Mouse (Mus musculus): Measurements from ENCODE around the gene H1foo.

H1foo gene

DNA sequence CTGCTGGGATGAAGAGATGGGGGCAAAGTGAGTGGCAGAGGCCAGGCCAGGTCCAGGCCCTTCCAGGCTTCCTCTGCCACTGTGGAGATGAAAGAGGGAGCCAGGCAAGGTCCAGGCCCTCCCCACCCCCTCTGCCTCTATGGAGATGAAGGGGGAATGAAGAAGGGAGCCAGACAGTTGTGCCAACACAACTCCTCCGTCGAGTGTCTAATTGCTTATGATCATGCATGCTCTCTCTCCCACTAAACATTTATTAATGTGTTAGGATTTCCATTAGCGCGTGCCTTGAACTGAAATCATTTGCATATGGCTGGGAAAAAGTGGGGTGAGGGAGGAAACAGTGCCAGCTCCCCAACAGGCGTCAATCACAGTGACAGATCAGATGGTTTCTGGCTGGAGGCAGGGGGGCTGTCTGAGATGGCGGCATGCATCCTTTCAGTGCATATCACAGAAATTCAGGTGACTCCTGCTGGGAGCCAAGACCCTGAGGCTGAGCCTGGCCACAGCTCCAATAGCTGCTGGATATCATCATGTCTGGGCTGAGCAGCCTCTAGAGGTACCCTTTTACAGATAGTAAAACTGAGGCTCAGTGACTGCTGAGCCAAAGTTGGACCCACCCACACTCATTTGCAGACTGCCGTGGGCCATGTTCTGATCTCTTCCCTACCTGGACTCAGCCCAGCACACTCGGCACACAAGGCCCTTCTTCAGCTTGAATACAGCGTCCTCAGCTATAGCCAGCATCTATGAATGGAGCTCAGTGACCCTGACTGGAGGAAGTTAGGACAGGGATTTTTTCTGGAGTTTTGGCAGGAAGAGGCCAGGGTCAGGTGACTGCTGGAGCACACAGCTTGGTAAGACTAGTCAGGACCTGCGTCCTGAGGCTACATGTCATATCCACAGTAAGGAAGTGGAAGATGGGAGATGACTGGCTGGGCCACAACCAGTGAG lies 17.2 kb upstream of the H1foo start:
- no peak for DNase-seq (ENCODE audit: extremely low spot score, low read depth, low spot score)

DNA sequence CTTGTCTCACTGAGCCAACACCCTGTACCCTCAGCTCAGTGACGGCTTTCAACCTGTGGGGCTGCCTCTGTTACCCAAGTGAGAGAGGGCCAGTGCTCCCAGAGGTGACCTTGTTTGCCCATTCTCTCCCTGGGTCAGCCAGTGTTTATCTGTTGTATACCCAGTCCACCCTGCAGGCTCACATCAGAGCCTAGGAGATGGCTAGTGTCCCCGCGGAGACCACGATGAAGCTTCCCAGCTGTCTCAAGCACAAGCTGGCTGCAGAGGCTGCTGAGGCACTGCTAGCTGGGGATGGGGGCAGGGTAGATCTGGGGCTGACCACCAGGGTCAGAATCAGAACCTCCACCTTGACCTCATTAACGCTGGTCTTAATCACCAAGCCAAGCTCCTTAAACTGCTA lies 14.7 kb upstream of the H1foo start:
- no peak for DNase-seq (ENCODE audit: extremely low spot score, low read depth, low spot score)

DNA sequence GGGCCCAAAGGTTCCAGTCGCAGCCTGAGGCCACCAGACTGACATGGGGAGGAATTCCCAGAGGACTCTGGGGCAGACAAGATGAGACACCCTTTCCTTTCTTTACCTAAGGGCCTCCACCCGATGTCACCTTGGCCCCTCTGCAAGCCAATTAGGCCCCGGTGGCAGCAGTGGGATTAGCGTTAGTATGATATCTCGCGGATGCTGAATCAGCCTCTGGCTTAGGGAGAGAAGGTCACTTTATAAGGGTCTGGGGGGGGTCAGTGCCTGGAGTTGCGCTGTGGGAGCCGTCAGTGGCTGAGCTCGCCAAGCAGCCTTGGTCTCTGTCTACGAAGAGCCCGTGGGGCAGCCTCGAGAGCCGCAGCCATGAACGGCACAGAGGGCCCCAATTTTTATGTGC lies 13.1 kb upstream of the H1foo start, which contains the start of gene Rho:
Rho (plus strand) TSS at position 110 of the 400 bp plus-strand sequence.
- no peak for DNase-seq (ENCODE audit: extremely low spot score, low read depth, low spot score)

DNA sequence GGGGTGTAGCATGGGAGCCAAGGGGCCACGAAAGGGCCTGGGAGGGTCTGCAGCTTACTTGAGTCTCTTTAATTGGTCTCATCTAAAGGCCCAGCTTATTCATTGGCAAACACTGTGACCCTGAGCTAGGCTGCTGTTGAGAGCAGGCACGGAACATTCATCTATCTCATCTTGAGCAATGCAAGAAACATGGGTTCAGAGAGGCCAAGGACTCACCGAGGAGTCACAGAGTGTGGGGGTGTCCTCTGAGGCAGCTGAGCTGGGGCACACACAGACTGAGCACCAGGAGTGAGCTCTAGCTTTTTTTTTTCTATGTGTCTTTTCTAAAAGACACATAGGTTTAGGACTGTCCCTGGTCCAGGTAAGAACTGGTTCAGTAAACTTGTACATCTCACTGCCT lies 12.3 kb upstream of the H1foo start:
- no peak for DNase-seq (ENCODE audit: extremely low spot score, low read depth, low spot score)

DNA sequence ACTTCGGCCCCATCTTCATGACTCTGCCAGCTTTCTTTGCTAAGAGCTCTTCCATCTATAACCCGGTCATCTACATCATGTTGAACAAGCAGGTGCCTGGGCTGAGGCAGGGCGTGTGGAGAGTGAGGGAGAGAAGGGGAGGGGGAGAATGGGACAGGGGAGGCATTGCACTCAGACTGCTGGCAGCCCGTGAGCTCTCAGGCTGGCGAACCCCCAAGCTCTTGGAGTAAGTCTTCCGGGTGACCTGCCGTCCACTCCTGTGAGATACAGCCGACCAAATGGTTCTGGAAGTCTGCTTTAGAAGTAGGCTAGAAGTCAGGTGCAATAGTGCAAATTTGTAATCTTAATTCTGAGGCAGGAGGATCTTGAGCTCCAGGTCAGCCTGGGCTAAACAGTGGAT lies 9.2 kb upstream of the H1foo start:
- DNase-seq (ENCODE audit: extremely low spot score, low read depth, low spot score), result no peak

DNA sequence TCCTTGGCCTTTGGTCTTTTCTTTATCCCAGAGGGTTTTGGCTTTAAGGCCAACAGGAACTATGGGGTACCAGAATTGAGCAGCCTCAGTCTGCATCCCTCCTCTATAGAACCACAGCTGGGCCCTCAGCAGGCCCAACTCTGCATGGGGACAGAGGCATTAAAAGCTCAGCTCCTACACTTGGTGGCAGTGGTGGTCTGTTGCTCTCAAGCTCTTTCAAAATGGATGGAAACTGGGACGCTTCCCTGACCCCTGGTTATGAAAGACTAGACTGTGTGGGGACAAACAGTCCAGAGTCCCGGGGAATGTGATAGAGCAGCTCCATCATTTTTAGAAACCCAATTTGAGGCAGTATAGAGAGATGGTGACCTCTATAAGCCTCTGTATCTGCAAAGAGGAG lies 6.7 kb upstream of the H1foo start:
- no peak for DNase-seq (ENCODE audit: extremely low spot score, low read depth, low spot score)

DNA sequence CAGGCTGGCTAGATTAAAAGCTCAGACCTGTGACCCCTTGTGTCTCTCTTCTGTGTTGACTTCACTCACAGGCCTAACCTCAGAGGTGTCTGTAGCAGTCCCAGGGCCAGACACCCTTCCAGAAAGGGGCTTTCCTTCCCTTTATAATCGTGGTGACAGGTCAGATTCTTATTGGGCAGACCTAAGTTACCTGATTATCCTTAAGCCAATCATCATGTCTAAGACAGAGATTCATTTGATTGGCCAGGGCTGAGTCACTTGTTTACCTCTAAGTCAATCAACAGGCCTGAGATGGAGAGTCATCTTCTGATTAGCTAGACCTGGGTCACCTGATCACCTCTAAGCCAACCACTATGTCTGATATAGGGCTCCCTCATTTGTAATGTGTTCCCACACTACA lies 5.9 kb upstream of the H1foo start:
- no peak for DNase-seq (ENCODE audit: extremely low spot score, low read depth, low spot score)

DNA sequence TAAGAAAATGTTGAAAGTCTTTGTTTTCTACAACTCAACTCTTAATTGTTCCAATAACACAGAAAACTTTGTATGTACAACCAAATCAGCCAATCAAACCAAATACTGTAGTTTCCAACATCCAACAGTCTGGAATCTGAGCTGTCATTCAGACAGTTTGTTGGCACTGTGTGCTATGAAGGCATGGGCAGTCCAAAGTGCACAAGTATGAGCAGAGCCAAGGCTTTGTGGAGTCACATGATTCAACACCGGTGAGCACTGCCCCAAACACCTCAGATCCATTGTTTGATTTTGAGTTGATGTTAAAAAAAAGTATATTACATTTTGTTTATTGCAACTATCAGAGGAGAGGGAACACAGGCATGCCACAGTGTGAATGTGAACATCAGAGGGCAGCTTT lies 4.1 kb upstream of the H1foo start:
- no peak for DNase-seq (ENCODE audit: extremely low spot score, low read depth, low spot score)

DNA sequence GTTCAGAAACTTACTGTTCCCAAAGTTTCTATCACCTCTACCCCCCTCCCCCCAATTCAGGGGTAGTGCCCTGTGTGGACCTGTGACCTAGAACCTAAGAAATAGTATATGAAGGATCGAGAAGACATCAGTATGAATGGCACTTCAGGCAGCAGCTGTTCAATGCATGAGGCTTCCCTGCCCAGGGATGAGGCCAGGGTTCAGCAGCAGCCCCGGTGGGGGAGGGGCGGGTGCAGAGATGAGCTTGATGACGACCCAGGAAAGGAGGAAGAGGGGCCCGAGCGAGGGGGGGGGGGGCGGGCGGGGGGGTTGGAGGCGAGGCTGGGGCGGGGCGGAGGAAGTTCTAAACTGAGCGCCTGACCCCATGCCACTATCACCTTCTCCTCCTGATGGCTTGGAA lies 3.6 kb upstream of the H1foo start:
- DNase-seq (ENCODE audit: extremely low spot score, low read depth, low spot score), result no peak

DNA sequence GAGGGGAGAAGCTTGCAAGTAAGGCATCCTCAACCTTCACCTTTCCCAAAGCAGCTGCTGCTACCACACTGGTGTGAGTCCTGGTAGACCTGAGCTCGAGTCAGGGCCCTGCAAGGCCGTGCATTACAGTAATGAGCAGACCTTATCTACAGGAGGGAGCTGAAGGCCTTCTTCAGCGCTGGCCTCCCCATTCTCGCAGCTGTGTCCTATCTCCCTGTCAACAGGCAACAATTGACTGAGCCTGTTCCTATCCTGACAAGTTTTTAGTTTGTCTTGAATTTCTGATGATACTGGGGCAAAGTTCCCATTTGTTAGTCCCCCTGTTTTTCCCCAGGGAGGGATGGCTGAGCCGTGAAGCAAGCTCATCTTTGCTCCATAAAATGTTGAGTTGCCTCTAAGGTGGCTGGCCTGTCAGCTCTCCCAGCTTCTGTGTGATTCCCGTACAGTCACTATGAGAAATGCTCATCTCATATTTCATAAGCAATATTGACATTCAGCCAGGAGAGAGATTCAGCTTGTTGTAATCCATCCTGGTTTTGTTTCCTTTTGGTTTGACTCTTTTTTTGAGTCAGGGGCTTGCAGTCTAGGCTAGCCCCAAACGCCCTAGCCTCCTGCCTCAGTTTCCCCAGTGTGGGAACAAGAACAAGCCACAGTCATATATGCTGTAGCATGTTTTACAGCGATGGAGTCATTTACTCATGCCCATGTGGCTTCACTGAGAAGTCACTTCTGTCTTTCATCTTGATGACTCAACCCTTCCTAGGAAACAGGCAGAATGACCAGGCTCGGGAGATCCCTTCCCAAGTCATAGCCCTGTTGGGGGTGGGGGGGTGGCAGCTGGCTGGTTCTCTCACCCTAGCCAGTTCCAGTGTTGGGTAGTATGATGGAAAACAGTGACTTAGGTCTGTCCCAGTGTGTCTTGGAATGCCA lies 975 bp upstream of the H1foo start:
- no peak for DNase-seq (ENCODE audit: extremely low spot score, low read depth, low spot score)

DNA sequence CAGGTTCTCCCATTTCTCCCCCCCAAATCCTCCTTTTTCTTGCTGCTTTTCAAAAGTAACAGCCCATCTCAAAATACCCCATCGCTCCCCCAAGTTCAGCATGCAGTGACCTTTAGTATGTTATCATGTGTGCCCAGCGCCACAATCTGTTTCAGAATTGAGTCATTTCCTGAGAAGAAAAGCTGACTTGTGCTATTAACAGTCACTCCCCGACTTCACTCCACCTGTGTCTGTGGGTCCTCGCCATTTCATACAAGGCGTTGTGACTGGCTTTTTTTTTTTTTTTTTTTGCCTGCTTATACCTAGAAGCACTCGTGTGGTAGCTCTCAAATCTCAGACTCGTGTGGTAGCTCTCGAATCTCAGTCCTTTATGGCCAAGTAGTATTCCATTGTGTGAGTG lies 895 bp downstream of the H1foo start:
- DNase-seq (ENCODE audit: extremely low spot score, low read depth, low spot score), result no peak

DNA sequence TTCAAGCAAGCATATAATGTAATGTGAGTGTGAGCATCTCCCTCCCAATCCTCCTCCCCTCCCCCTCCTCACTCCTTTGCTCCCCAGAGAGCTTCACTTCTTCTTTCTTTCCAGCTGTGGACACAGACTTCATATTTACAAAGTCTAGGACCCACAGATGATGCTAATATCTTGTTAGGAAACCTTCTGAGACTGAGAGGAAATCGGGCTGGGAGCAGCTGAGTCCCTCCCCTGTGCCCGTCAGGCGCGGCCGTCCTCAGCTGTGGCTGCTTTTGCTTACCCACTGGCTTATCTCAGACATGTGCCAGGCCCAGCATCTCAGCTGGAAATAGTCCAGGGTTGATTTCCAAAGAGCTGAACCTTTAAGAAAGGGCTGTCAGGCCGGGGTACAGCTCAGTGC lies 1.7 kb downstream of the H1foo start:
- no peak for DNase-seq (ENCODE audit: extremely low spot score, low read depth, low spot score)

DNA sequence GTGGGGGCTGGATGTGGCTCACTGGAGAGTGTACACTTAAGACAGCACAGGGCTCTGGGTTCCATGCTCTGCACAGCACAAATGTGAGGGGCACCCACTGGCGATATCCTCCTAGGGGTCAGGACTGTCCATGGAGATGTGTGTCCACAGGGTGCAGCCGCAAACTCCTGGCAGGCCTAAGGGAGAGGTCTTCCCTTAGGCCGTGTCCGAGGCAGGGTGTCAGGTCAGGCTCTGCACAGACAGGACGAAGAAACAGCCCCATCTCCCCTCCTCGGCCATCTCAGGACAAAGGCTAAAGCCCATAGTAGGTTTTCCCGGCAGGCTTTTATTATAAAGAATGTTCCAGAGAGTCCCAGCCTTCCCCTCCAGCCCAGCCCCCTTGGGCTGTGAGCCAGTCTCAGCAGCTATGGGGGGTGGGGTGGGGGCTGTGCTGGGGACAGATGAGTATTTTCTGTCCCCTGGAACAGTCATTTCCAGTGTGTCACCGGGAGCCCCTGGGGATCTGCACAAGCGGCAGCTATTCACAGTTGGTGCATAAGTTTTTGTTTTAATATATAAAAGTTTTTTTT lies 9.9 kb downstream of the H1foo start:
- DNase-seq (ENCODE audit: extremely low spot score, low read depth, low spot score), result no peak

DNA sequence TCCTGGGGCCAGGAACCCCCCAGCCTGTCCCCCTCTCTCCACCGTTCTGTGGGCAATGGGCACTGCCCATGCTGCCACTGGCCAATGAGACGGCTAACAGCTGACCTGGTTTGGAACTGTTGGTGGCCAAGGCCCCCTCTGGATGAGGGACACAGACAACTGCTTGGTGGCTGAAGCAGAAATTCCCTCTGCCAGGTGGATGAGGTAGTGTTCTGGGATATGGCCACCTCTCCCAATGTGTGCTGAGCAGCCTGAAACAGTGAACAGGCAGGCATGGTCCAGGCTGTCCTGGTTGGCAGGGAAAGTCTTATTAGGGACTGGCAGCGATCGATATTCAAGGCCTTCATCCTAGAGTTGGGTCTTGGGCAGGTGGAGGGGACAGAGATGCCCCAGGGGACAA lies 10.4 kb downstream of the H1foo start:
- no peak for DNase-seq (ENCODE audit: extremely low spot score, low read depth, low spot score)

DNA sequence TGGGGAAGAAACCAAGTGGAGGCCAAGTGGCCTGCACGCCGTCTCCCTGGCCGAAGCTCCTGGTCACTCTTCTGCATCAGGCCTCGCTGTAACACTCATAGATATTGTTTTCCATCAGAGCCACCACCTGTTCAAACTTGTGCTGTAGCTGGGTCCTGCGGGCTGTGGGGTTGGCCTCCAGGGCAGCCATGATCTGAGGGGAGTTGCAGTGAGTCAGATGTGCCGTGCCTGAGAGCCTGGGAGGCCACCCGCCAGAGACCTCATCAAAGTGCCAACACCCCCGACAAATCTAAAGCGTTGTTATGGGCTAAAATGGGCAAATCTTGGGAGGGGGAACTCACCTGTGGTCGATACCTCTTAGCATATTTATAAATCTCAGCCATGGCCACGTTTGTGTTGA lies 10.9 kb downstream of the H1foo start:
- DNase-seq (ENCODE audit: extremely low spot score, low read depth, low spot score), result no peak

DNA sequence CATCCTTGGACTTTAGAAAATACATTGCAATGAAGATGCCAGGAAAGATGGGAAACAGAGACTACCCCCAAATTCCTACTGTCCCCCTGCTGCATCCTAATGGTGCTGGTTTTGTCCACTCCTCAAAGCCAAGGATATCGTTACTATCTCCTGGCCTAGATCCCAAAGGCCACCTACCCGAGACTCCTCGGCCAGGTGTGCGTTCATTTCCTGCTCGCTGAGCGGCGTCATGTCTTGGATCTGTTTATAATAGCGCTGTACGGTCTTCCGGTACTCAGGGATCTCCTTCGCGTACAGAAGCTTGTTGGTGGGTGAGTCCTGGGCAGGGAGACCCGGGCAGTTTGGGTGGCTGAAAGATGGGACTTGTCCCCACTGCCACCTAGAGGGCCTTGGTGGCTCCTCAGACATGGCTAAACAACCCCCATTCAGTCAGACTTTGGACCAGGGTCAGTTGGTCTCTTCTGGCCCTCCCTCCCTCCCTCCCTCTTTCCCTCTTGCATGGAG lies 11.7 kb downstream of the H1foo start:
- no peak for DNase-seq (ENCODE audit: extremely low spot score, low read depth, low spot score)

DNA sequence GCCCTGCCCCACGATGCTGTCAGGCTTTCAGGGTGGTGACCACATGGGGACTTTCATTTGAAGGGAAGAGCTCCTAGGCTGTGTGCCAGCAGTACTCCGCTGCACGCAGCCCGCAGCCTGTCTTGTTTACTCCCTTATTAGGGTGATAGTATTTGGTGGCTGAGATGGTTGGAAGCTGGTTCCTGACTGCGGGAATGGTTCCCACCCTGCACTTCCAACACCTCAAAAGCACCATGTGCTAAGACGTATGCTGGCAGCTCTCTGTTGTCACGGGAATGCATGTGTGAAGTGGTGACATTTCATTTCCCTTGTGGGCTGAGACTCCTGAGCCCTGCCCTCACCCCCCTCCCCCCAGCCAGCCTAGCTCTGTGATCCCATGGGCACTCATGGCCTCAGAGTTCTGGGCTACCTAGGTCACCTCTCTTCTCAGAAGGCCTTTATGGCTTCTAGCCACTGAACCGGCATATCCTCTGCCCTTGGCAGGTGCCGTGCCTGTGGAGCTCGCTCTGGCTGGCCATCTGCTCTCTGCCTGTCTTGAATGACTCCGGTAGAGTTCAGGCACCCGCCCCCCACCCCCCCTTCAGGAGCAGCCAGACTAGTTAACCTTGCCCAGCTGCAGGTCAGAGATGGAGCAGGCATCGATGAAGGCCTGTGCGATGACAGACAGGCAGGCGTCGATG lies 12.3 kb downstream of the H1foo start:
- DNase-seq (ENCODE audit: extremely low spot score, low read depth, low spot score), result no peak

DNA sequence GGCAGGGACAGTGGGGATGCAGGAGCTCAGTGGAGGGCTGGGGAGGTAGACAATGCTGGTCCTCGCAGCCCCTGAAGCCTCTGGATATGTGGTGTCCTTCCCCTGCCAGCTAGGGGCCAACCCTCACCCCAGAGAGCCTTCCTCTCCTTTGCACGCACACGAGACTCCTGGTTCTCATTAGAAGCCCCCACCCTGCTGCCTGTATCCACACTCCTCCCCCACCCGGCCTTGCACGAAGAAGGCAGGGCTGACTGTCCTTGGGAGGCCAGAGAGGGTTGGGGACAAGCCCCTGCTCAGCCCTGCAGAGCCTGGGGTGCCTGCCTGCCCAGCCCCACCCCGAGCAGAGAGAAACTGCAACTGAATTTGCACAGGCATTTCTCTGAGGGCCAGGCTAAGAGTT lies 12.9 kb downstream of the H1foo start:
- no peak for DNase-seq (ENCODE audit: extremely low spot score, low read depth, low spot score)

DNA sequence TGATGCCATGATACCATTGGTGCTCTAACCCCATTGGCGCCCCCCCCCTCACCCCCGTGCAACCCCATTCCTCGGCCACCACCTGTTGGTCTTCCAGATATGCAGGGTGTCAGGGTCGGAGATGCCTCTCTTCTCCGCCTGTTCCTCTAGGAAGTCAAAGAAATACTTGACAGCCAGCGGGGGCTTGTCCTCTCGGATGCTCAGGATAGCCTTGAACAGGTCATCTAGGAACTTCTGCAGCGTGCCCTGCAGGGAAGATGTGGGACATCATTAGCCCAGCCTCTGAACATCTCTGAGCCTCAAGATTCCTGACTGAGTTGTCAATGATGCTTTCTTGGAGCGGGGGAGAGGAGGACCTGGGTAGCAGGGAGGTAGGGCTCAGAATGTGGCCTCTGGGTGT lies 13.7 kb downstream of the H1foo start:
- no peak for DNase-seq (ENCODE audit: extremely low spot score, low read depth, low spot score)

DNA sequence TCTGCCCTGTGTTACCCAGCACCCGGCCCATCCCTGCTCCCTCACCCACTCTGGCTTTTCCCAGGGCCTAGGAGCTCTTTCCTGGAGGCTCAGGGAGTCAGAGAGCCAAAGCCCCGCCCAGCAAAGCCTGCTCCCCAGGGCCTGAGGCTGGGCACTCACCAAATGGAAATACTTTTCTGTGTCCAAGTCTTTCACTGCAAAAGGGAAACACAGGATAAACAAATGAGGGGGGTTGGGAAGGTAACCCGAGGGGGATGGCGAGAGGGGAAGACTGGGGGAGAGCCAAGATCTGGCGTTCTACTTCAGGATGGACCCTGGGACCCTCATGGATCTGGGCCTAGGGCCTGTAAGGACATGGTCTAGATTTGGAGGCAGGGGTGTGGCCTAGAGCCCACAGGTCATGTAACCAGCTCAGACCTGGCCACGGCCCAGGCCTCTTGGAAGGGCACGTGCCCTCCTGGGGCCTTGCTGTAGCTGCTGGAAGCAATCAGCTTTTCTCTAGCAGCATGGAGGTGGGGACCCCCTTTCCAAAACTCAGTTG lies 14.5 kb downstream of the H1foo start:
- no peak for DNase-seq (ENCODE audit: extremely low spot score, low read depth, low spot score)

DNA sequence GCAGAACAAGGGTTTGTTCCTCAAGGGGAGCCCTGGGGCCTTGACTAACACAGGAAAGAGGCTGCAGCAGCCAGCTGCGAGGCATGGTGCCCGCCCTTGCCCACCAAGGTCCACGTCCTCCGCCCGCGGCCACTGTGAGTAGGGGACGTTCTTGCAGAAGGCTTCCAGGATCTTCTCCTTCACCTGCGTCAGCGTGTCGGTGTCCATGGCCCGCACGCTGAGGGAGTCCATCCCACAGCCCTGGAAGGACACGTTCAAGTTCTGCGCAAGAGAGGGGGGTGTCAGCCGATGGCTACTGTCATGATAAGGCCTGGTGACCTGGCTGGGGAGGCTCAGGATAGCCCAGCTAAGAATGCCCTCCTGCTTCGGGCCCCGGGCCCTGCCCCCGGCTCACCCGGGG lies 15.6 kb downstream of the H1foo start:
- DNase-seq (ENCODE audit: extremely low spot score, low read depth, low spot score), result no peak
